Mouse (Mus musculus): Measurements from ENCODE around the gene Il19. TPM values are rescaled to one million over a fixed set of nuclear protein-coding genes. Genes with fewer than 3 reads are reported as not detected.

The Il19 gene
- polyA plus RNA-seq, 1 experiment from 2014 or later: not detected

GRCm38 (mm10) chr1:130938192-130938591 is 1.7 kb downstream of the Il19 start:
- Histone ChIP-seq H3K27me3 (ENCODE audit: control insufficient read depth, insufficient read depth, low read length) (no peaks in the 10 kb centered on the region), H3K4me3 (replicated peaks; ENCODE audit: low read length) (no peak overlapping the region), H3K9ac (ENCODE audit: low read length) (no peak overlapping the region), H3K36me3 (ENCODE audit: control insufficient read depth, insufficient read depth, low read length) (no peaks in the 10 kb centered on the region), H3K27ac (ENCODE audit: low read length) (no peak overlapping the region), H3K4me2 (ENCODE audit: low read depth, low read length) (no peak overlapping the region), H3K4me1 (ENCODE audit: control insufficient read depth, insufficient read depth, low read length) (no peaks in the 10 kb centered on the region), H3K9me3 (replicated peaks; ENCODE audit: control insufficient read depth, low read length) (no peaks in the 10 kb centered on the region)
- no peak for ATAC-seq (ENCODE audit: insufficient read depth, low FRiP score)
- 92% methylated on average over 7 of the region's 7 CpGs for WGBS

- Histone ChIP-seq H3K9ac (ENCODE audit: low read length) (no peak overlapping the region), H3K4me3 (replicated peaks; ENCODE audit: low read length) (no peak overlapping the region), H3K27ac (ENCODE audit: low read length) (no peak overlapping the region), H3K4me1 (ENCODE audit: control insufficient read depth, insufficient read depth, low read length) (no peaks in the 10 kb centered on the region), H3K27me3 (ENCODE audit: control insufficient read depth, insufficient read depth, low read length) (no peaks in the 10 kb centered on the region), H3K4me2 (ENCODE audit: low read depth, low read length) (no peak overlapping the region), H3K9me3 (replicated peaks; ENCODE audit: control insufficient read depth, low read length) (no peaks in the 10 kb centered on the region), H3K36me3 (ENCODE audit: control insufficient read depth, insufficient read depth, low read length) (no peaks in the 10 kb centered on the region)
- WGBS: 84% methylated on average over 4 of the region's 4 CpGs
- no peak for ATAC-seq (ENCODE audit: insufficient read depth, low FRiP score)
Observed at GRCm38 (mm10) chr1:130937170-130937569, 2.7 kb downstream of the Il19 start.

DNA sequence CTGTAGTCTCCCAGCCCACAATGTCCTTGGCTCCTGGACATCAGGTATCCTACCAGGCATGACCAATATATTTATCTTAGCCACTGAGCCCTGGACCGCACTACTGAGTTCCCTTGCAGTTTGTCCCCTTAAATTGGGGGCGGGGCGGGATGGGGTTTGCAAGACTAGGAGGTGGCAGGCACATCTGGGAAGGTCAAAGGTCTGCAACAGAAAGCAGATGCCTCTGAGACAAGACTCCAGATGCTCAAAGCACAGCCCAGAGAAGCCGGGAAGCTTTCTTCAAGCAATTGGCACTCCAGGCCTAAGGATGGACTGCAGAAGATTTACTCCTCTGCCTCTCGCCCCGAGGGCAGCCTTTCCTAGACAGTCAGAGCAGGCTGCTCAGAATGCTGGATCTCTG is 3.6 kb downstream of the Il19 start:
- Histone ChIP-seq H3K9ac (ENCODE audit: low read length) (no peak overlapping the region), H3K4me1 (ENCODE audit: control insufficient read depth, insufficient read depth, low read length) (no peaks in the 10 kb centered on the region), H3K36me3 (ENCODE audit: control insufficient read depth, insufficient read depth, low read length) (no peaks in the 10 kb centered on the region), H3K4me3 (replicated peaks; ENCODE audit: low read length) (no peak overlapping the region), H3K9me3 (replicated peaks; ENCODE audit: control insufficient read depth, low read length) (no peaks in the 10 kb centered on the region), H3K4me2 (ENCODE audit: low read depth, low read length) (no peak overlapping the region), H3K27me3 (ENCODE audit: control insufficient read depth, insufficient read depth, low read length) (no peaks in the 10 kb centered on the region), H3K27ac (ENCODE audit: low read length) (no peak overlapping the region)
- 46% methylated on average over 6 of the region's 6 CpGs for WGBS
- no peak for ATAC-seq (ENCODE audit: insufficient read depth, low FRiP score)

DNA sequence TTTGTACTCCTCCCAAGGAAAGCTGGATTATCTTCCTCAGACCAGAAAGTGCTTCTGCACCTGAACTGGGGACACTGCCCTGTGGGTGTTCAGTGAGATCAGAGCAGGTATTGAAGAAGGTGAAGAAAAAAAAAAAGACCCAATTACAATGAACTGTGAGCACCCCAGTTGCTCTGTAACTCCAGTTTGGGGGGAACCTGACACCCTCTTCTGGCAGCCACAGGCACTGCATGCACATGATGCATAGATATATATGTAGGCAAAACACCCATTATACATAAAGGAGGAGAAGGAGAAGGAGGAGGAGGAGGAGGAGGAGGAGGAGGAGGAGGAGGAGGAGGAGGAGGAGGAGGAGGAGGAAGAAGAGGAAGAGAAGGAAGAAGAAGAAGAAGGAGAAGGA is 13.4 kb downstream of the Il19 start:
- no peak overlapping the region for H3K9ac ChIP-seq (ENCODE audit: low read length)
- no peaks in the 10 kb centered on the region for H3K36me3 ChIP-seq (ENCODE audit: control insufficient read depth, insufficient read depth, low read length)
- ATAC-seq (ENCODE audit: insufficient read depth, low FRiP score): no peak
- H3K9me3 ChIP-seq (replicated peaks; ENCODE audit: control insufficient read depth, low read length): no peaks in the 10 kb centered on the region
- H3K27ac ChIP-seq (ENCODE audit: low read length): no peak overlapping the region
- no peak overlapping the region for H3K4me3 ChIP-seq (replicated peaks; ENCODE audit: low read length)
- H3K4me1 ChIP-seq (ENCODE audit: control insufficient read depth, insufficient read depth, low read length): no peaks in the 10 kb centered on the region
- no peak overlapping the region for H3K4me2 ChIP-seq (ENCODE audit: low read depth, low read length)
- no peaks in the 10 kb centered on the region for H3K27me3 ChIP-seq (ENCODE audit: control insufficient read depth, insufficient read depth, low read length)

- no peak overlapping the region for H3K27ac ChIP-seq (ENCODE audit: low read length)
- no peaks in the 10 kb centered on the region for H3K36me3 ChIP-seq (ENCODE audit: control insufficient read depth, insufficient read depth, low read length)
- no peak overlapping the region for H3K9ac ChIP-seq (ENCODE audit: low read length)
- no peaks in the 10 kb centered on the region for H3K4me1 ChIP-seq (ENCODE audit: control insufficient read depth, insufficient read depth, low read length)
- ATAC-seq (ENCODE audit: insufficient read depth, low FRiP score): no peak
- no peak overlapping the region for H3K4me2 ChIP-seq (ENCODE audit: low read depth, low read length)
- no peak overlapping the region for H3K4me3 ChIP-seq (replicated peaks; ENCODE audit: low read length)
- H3K9me3 ChIP-seq (replicated peaks; ENCODE audit: control insufficient read depth, low read length): no peaks in the 10 kb centered on the region
- H3K27me3 ChIP-seq (ENCODE audit: control insufficient read depth, insufficient read depth, low read length): no peaks in the 10 kb centered on the region
- 10% methylated on average over 1 of the region's 1 CpGs for WGBS
Observed at GRCm38 (mm10) chr1:130918323-130918980, 21.5 kb downstream of the Il19 start.

DNA sequence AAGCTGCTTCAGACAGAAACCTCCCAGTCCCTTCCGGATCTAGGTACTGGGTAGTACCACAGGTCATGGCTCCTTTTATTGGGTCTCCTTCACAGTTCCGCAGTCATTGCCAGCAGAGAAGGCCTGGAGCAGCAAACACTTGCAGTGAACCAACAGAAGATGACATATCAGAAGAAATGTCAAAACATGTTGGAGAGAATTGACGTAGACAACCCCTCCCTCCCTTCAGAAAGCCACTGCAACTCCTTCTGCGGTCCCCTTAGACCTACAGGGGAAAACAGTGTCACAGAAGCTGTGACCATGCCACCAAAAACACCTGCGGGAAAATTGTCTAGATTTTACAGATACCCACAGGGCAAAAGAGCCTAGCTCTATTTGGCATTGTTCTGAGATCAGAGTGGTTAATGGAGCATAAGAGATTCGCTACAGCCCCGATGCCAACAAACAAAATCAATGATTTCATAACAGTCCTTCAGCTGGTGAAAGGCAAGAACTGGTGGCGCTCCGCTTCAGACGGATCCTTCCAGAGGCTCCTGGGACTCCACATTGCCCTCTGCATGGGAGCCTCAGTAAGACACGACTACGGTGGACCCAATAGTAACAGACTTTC is 28.4 kb downstream of the Il19 start, which contains the start of gene Il20:
TSS of gene Il20 (minus strand) at position 51 of the 610 bp plus-strand sequence.
- no peaks in the 10 kb centered on the region for H3K9me3 ChIP-seq (replicated peaks; ENCODE audit: control insufficient read depth, low read length)
- WGBS: 85% methylated on average over 12 of the region's 12 CpGs
- no peak for ATAC-seq (ENCODE audit: insufficient read depth, low FRiP score)

GRCm38 (mm10) chr1:130902505-130902904 is 37.4 kb downstream of the Il19 start:
- Histone ChIP-seq H3K9ac (ENCODE audit: low read length) (no peak overlapping the region), H3K9me3 (replicated peaks; ENCODE audit: control insufficient read depth, low read length) (no peaks in the 10 kb centered on the region), H3K4me3 (replicated peaks; ENCODE audit: low read length) (no peak overlapping the region), H3K4me2 (ENCODE audit: low read depth, low read length) (no peak overlapping the region), H3K4me1 (ENCODE audit: control insufficient read depth, insufficient read depth, low read length) (no peaks in the 10 kb centered on the region), H3K27me3 (ENCODE audit: control insufficient read depth, insufficient read depth, low read length) (no peaks in the 10 kb centered on the region), H3K36me3 (ENCODE audit: control insufficient read depth, insufficient read depth, low read length) (no peaks in the 10 kb centered on the region), H3K27ac (ENCODE audit: low read length) (no peak overlapping the region)
- ATAC-seq (ENCODE audit: insufficient read depth, low FRiP score): no peak
- WGBS: 63% methylated on average over 7 of the region's 7 CpGs

More for the DNA sequence above, 28.4 kb downstream of the Il19 start, which contains the start of gene Il20:
- no peak within 1 kb of the TSS for H3K9ac ChIP-seq (ENCODE audit: low read length)
- no peak within 1 kb of the TSS for H3K4me3 ChIP-seq (replicated peaks; ENCODE audit: low read length)
- no peaks in the 10 kb centered on the region for H3K4me1 ChIP-seq (ENCODE audit: control insufficient read depth, insufficient read depth, low read length)
- no peak within 1 kb of the TSS for H3K27ac ChIP-seq (ENCODE audit: low read length)
- no peaks in the 10 kb centered on the region for H3K27me3 ChIP-seq (ENCODE audit: control insufficient read depth, insufficient read depth, low read length)
- H3K4me2 ChIP-seq (ENCODE audit: low read depth, low read length): no peak within 1 kb of the TSS
- H3K36me3 ChIP-seq (ENCODE audit: control insufficient read depth, insufficient read depth, low read length): no peaks in the 10 kb centered on the region

DNA sequence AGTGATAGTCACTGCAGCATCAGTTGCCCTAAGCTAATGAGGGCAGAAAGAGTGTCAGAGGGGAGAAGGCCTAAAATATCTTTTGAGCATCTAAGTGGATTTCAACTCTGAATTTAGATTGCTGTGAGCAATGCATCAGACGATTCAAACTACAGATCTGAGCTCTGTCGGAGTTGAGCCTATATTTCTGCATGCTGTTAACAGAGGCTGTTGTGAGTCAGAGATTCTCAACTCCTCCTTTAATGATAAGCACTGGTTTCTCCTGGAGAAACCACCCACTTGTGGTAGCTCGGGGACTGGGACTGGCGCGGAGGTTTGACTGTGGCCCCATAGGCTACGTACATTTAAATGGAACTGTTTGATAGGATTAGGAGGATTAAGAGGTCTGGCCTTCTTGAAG is 45.4 kb downstream of the Il19 start:
- 60% methylated on average over 6 of the region's 6 CpGs for WGBS

DNA sequence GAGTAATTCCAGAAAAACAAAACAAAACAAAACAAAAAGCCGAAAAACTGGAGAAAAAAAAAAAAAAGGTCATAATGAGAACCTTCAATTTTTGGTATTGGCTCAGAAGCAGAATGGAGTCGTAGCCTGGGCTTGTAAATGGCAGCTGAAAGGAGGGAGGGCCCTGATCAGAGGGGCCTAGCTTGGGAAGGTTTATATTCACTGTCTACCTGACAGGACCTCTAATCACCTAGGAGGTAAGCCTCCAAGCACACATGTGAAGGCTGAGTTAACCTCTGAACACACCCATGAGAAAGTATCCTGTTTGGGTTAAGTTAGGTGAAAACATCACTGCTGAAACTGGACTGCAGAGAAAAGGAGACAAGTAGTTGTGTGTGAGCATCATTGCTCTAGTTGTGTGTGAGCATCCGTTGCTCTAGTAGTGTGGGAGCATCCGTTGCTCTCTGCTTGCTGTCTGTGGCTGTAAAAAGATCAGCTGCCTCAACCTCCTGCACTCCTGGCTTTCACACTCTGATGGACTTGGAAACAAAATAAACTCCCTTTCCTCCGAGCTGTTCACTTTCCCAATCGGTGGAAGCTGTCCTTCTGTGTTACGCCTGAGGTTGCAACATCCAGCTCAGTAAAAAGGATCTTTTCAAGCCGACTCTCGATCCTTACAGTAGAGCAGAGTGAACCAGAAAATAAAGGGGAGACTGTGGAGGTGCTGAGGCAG is 46.4 kb downstream of the Il19 start:
- 69% methylated on average over 9 of the region's 9 CpGs for WGBS
- no peaks in the 10 kb centered on the region for H3K4me1 ChIP-seq (ENCODE audit: control insufficient read depth, insufficient read depth, low read length)
- no peaks in the 10 kb centered on the region for H3K36me3 ChIP-seq (ENCODE audit: control insufficient read depth, insufficient read depth, low read length)
- no peak overlapping the region for H3K27ac ChIP-seq (ENCODE audit: low read length)
- H3K4me3 ChIP-seq (replicated peaks; ENCODE audit: low read length): no peak overlapping the region
- no peaks in the 10 kb centered on the region for H3K9me3 ChIP-seq (replicated peaks; ENCODE audit: control insufficient read depth, low read length)
- H3K27me3 ChIP-seq (ENCODE audit: control insufficient read depth, insufficient read depth, low read length): no peaks in the 10 kb centered on the region
- ATAC-seq (ENCODE audit: insufficient read depth, low FRiP score): no peak
- no peak overlapping the region for H3K9ac ChIP-seq (ENCODE audit: low read length)
- H3K4me2 ChIP-seq (ENCODE audit: low read depth, low read length): no peak overlapping the region

More for the DNA sequence above, 45.4 kb downstream of the Il19 start:
- H3K9ac ChIP-seq (ENCODE audit: low read length): no peak overlapping the region
- no peak overlapping the region for H3K4me2 ChIP-seq (ENCODE audit: low read depth, low read length)
- H3K27me3 ChIP-seq (ENCODE audit: control insufficient read depth, insufficient read depth, low read length): no peaks in the 10 kb centered on the region
- no peaks in the 10 kb centered on the region for H3K4me1 ChIP-seq (ENCODE audit: control insufficient read depth, insufficient read depth, low read length)
- H3K27ac ChIP-seq (ENCODE audit: low read length): no peak overlapping the region
- H3K36me3 ChIP-seq (ENCODE audit: control insufficient read depth, insufficient read depth, low read length): no peaks in the 10 kb centered on the region
- H3K4me3 ChIP-seq (replicated peaks; ENCODE audit: low read length): no peak overlapping the region
- no peak for ATAC-seq (ENCODE audit: insufficient read depth, low FRiP score)
- H3K9me3 ChIP-seq (replicated peaks; ENCODE audit: control insufficient read depth, low read length): no peaks in the 10 kb centered on the region

All from stomach, embryonic 16.5 days (tissue).